Mouse (Mus musculus) bone marrow macrophage, adult 2 months (primary cell): Measurements from ENCODE around the gene Etfb.

ENCODE experiments used
- CTCF ChIP-seq: IDR thresholded peaks from 2 replicates; pipeline ENCODE4 v1.5.1; 2012; ENCODE audit warnings: low read depth, mild to moderate bottlenecking, low read length, moderate library complexity
- POLR2A ChIP-seq: IDR thresholded peaks from 2 replicates; pipeline ENCODE4 v1.6.1; 2012; ENCODE audit warnings: mild to moderate bottlenecking, low read depth, low read length, borderline replicate concordance

GRCm38 (mm10) chr7:43432891-43433290, 11.0 kb upstream of the Etfb start:
- no peak for TF ChIP-seq POLR2A
- TF ChIP-seq CTCF, result no peak
